Mouse (Mus musculus) adipocyte (in vitro differentiated cells): Measurements from ENCODE around the gene Fip1l1.

ENCODE experiments used
- DNase-seq: peaks from one replicate; pipeline ENCODE4 v3.0.0-alpha.2; 2016; ENCODE audit warnings: low spot score

The Fip1l1 gene

GRCm38 (mm10) chr5:74613491-74614151 is 78.4 kb downstream of the Fip1l1 start:
- DNase-seq, result peak; percentile 46

- DNase-seq, result peak; percentile 28
These were observed 82.7 kb downstream of the Fip1l1 start for GRCm38 (mm10) chr5:74617816-74618572.

GRCm38 (mm10) chr5:74618573-74619059 is 83.4 kb downstream of the Fip1l1 start:
- DNase-seq, result peak; percentile 87

GRCm38 (mm10) chr5:74621691-74622470 is 86.6 kb downstream of the Fip1l1 start:
- no peak for DNase-seq

GRCm38 (mm10) chr5:74623316-74624000 is 88.2 kb downstream of the Fip1l1 start:
- DNase-seq, result peak; percentile 67

GRCm38 (mm10) chr5:74624385-74624784 is 89.1 kb downstream of the Fip1l1 start:
- DNase-seq, result no peak

GRCm38 (mm10) chr5:74628001-74628400 is 92.8 kb downstream of the Fip1l1 start:
- DNase-seq, result no peak

- peak; percentile 54 for DNase-seq
These were observed 97.3 kb downstream of the Fip1l1 start for GRCm38 (mm10) chr5:74632369-74633114.

GRCm38 (mm10) chr5:74633453-74633852 is 98.2 kb downstream of the Fip1l1 start:
- no peak for DNase-seq

- DNase-seq, result no peak
These were observed 99.1 kb downstream of the Fip1l1 start for GRCm38 (mm10) chr5:74634391-74634790.

GRCm38 (mm10) chr5:74639516-74639915 is 104.3 kb downstream of the Fip1l1 start:
- no peak for DNase-seq

GRCm38 (mm10) chr5:74640504-74640903 is 105.3 kb downstream of the Fip1l1 start:
- no peak for DNase-seq

- peak; percentile 90 for DNase-seq
These were observed 105.8 kb downstream of the Fip1l1 start for GRCm38 (mm10) chr5:74641000-74641399.

- DNase-seq, result no peak
These were observed 107.0 kb downstream of the Fip1l1 start for GRCm38 (mm10) chr5:74642291-74642690.

GRCm38 (mm10) chr5:74647584-74647984 is 112.3 kb downstream of the Fip1l1 start:
- no peak for DNase-seq

- no peak for DNase-seq
These were observed 113.0 kb downstream of the Fip1l1 start for GRCm38 (mm10) chr5:74648216-74648615.
